8 mouse cellular contexts compared by ENCODE assay signal in the genomic region with DNA sequence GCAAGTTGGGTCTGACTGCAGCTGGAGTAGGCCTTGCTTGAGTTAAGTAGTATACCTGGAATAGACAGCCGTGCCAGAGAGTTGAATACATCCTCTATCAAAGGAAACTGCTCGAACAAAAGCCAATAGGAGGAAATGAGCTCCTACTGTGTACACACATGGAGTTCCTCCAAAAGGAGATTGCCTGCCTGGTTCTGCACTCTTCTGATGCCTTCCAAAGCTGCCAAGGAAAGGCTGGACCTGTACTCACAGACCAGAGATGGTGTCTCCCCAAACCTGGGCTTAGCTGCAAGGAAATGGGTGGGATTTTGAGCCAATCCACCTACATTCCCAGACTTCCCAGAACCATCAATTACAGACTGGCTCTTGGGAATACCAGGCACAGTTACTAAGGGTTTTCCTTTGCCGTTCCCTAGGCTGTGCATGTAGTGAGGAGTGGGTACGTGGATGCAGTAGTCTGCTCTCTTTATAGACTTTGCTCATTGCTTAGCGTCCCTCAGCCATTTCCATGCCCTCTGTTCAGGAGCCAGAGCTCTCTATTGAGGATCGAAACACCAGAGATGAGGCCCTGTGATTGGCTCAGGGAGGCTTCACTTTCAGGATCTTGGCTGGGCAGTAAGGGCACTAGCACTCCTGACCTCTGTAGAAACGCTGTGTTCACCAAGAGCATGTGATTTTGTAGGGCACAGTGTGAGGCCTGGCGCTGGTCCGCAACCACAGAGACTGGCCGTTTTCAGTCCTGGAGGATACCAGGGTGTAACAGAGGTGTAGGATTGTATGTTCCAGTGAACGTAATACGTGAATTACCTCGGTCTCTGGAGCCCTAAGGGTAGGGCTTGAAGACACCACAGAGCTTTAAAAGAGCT. TPM values are rescaled to one million over a fixed set of nuclear protein-coding genes. Genes with fewer than 3 reads are reported as not detected.
DNase-seq lines count a peak whose midpoint lies in the region; ATAC-seq lines count a peak whose summit lies in the region.

No protein-coding gene starts in this region.

- peak overlapping the region; percentile 88; the same call in 1 of the 2 replicates for H3K27ac ChIP-seq in kidney, embryonic 14.5 days (ENCODE audit: low read depth, low read length)
- H3K27ac ChIP-seq in embryonic facial prominence, embryonic 15.5 days (replicated peaks): peak overlapping the region; percentile 90
- H3K27ac ChIP-seq in limb, embryonic 15.5 days: peak overlapping the region; percentile 83
- no peak overlapping the region for H3K27ac ChIP-seq in hindbrain, embryonic 13.5 days

- no peak overlapping the region for H3K4me3 ChIP-seq in kidney, embryonic 14.5 days (ENCODE audit: low read length)
- no peak overlapping the region for H3K4me3 ChIP-seq in embryonic facial prominence, embryonic 15.5 days (replicated peaks)
- H3K4me3 ChIP-seq in limb, embryonic 15.5 days: 0 out of 2 replicates have a peak overlapping the region, but pooled peaks have one; percentile 2
- H3K4me3 ChIP-seq in hindbrain, embryonic 13.5 days: no peak overlapping the region

- DNase-seq in kidney, adult 11 months: no peak
- DNase-seq in cerebellum, adult 18-20 months: peak; percentile 67 to 69
- no peak for DNase-seq in ovary, adult 18-20 months (ENCODE audit: low spot score)
- no peak for DNase-seq in urinary bladder, adult 18-20 months (ENCODE audit: low spot score in 2 of 2)

- peaks cover 67% of the 10 kb centered on the region for H3K4me1 ChIP-seq in kidney, embryonic 14.5 days (ENCODE audit: control insufficient read depth, insufficient read depth, low read length)
- H3K4me1 ChIP-seq in embryonic facial prominence, embryonic 15.5 days: peaks cover 82% of the 10 kb centered on the region
- H3K4me1 ChIP-seq in limb, embryonic 15.5 days: peaks cover 80% of the 10 kb centered on the region
- peaks cover 36% of the 10 kb centered on the region for H3K4me1 ChIP-seq in hindbrain, embryonic 13.5 days (replicated peaks)

- 0 out of 2 replicates have a peak, but pooled peaks cover 2% of the 10 kb centered on the region for H3K36me3 ChIP-seq in kidney, embryonic 14.5 days (ENCODE audit: control insufficient read depth, insufficient read depth, low read length)
- 0 out of 2 replicates have a peak, but pooled peaks cover 8% of the 10 kb centered on the region for H3K36me3 ChIP-seq in embryonic facial prominence, embryonic 15.5 days
- peaks cover 7% of the 10 kb centered on the region; the same call in 1 of the 2 replicates for H3K36me3 ChIP-seq in limb, embryonic 15.5 days
- no peaks in the 10 kb centered on the region for H3K36me3 ChIP-seq in hindbrain, embryonic 13.5 days

- no peaks in the 10 kb centered on the region for H3K9me3 ChIP-seq in kidney, embryonic 14.5 days (ENCODE audit: control insufficient read depth, low read length)
- H3K9me3 ChIP-seq in embryonic facial prominence, embryonic 15.5 days (replicated peaks): no peaks in the 10 kb centered on the region
- no peaks in the 10 kb centered on the region for H3K9me3 ChIP-seq in limb, embryonic 15.5 days
- no peaks in the 10 kb centered on the region for H3K9me3 ChIP-seq in hindbrain, embryonic 13.5 days

- WGBS in kidney, embryonic 14.5 days: 80% methylated on average over 13 of the region's 13 CpGs
- WGBS in embryonic facial prominence, embryonic 15.5 days: 62% methylated on average over 13 of the region's 13 CpGs
- WGBS in limb, embryonic 15.5 days: 50% methylated on average over 13 of the region's 13 CpGs
- WGBS in hindbrain, embryonic 13.5 days: 86% methylated on average over 13 of the region's 13 CpGs

- 0 out of 2 replicates have a peak overlapping the region, but pooled peaks have one; percentile 5 for H3K4me2 ChIP-seq in kidney, embryonic 14.5 days (replicated peaks; ENCODE audit: low read depth, low read length)
- peak overlapping the region; percentile 33; the same call in 1 of the 2 replicates for H3K4me2 ChIP-seq in embryonic facial prominence, embryonic 15.5 days (replicated peaks)
- peak overlapping the region; percentile 35; the same call in 1 of the 2 replicates for H3K4me2 ChIP-seq in limb, embryonic 15.5 days
- H3K4me2 ChIP-seq in hindbrain, embryonic 13.5 days: no peak overlapping the region

- H3K27me3 ChIP-seq in kidney, embryonic 14.5 days (ENCODE audit: control insufficient read depth, insufficient read depth, low read length): no peaks in the 10 kb centered on the region
- no peaks in the 10 kb centered on the region for H3K27me3 ChIP-seq in embryonic facial prominence, embryonic 15.5 days
- H3K27me3 ChIP-seq in limb, embryonic 15.5 days: no peaks in the 10 kb centered on the region
- no peaks in the 10 kb centered on the region for H3K27me3 ChIP-seq in hindbrain, embryonic 13.5 days

- no peak for ATAC-seq in kidney, embryonic 14.5 days (ENCODE audit: low FRiP score, low TSS enrichment)
- ATAC-seq in embryonic facial prominence, embryonic 15.5 days (ENCODE audit: insufficient number of reproducible peaks, low FRiP score, low TSS enrichment, low read depth): no peak
- peak; percentile 16; the same call in 1 of the 2 replicates for ATAC-seq in limb, embryonic 15.5 days (ENCODE audit: insufficient number of reproducible peaks, low FRiP score, low TSS enrichment, low read depth)
- ATAC-seq in hindbrain, embryonic 13.5 days (ENCODE audit: low FRiP score): no peak

- no peak overlapping the region for H3K9ac ChIP-seq in kidney, embryonic 14.5 days (ENCODE audit: low read depth, low read length)
- H3K9ac ChIP-seq in embryonic facial prominence, embryonic 15.5 days: no peak overlapping the region
- no peak overlapping the region for H3K9ac ChIP-seq in limb, embryonic 15.5 days
- no peak overlapping the region for H3K9ac ChIP-seq in hindbrain, embryonic 13.5 days

RNA-seq across cellular contexts. Expression of gene Mbnl2, which starts 20.1 kb away (rescaled TPM):
- 61.3 and 84.9 TPM in 2 replicates for polyA plus RNA-seq in kidney, embryonic 14.5 days (2014; fragmentation: Nextera tagmentation; extraction: Ambion mirVana)
- 167 and 173 TPM in 2 replicates for polyA plus RNA-seq in embryonic facial prominence, embryonic 15.5 days (2015; fragmentation: Nextera tagmentation; extraction: Ambion mirVana)
- 163 and 180 TPM in 2 replicates for polyA plus RNA-seq in limb, embryonic 15.5 days (2015; fragmentation: Nextera tagmentation; extraction: Ambion mirVana)
- 23.9 and 24.7 TPM in 2 replicates for polyA plus RNA-seq in hindbrain, embryonic 13.5 days (2015; fragmentation: Nextera tagmentation; extraction: Ambion mirVana)

Comparison
In these comparisons a context has a peak if more than half of its experiments do, and no peak if none do; other contexts are left out.
1. DNase-seq: peak in cerebellum, adult 18-20 months (2 of 2); none in kidney, adult 11 months (single experiment), ovary, adult 18-20 months (single experiment) and urinary bladder, adult 18-20 months (0 of 2).